Mouse (Mus musculus): ENCODE measurements around the gene Stpg3.

- TF ChIP-seq CTCF (IDR thresholded peaks at IDR 0.05; ENCODE audit: control insufficient read depth, insufficient read depth, insufficient read length): no peak
- no peak for TF ChIP-seq USF1 (IDR thresholded peaks at IDR 0.05; ENCODE audit: low read depth)
- TF ChIP-seq MYOG (IDR thresholded peaks at IDR 0.05; ENCODE audit: control insufficient read depth, extremely low read depth, insufficient read length): no peak
- TF ChIP-seq MYOD1 (IDR thresholded peaks at IDR 0.05; ENCODE audit: control insufficient read depth, insufficient read length, low read depth): no peak
Measured at GRCm38 (mm10) chr2:25263623-25264285, 49.3 kb upstream of the Stpg3 start.

Measured in C2C12 (cell line).